Comparison of ENCODE assay signal across 8 mouse cellular contexts in the genomic region with DNA sequence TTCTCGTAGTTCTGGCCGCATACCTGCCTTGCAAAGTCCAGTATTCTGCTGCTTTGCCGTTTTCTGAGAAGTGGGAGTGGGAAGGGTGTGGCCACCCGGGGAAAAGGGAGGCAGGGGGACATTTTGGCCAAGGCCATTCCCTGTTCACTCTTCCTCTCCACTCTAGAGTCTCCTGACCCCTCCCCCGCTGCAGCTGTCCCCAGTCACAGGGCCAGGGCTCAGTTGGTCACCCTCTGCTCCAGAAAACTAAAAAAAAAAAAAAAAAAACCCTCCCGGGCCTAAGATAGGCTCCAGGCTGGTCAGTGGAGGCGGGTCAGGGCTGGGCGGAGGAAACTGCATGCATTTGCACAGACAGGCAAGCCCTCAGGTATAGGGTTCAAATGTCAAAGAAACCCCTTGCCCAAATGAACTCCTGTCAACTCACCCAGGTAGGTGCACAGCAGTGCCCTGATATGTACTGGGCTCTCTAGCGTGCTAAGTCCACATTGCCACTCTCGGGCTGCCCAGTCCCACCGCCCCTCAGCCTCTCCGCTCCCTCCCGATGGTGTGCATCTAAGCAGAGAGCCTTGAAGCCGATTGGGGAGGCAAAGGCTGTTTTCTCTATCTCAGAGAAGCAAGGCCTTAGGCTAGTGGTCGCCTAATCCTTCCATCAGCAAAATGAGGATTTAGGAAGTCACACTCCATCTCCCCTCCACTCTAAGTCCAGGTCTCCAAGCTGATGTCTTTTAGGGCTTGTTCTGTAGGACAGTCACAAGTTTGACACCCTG. TPM values are rescaled to one million over a fixed set of nuclear protein-coding genes. Genes with fewer than 3 reads are reported as not detected.
A peak's percentile ranks its signal among the peaks of the same experiment; 100 is the strongest.
DNase-seq lines count a peak whose midpoint lies in the region; ATAC-seq and TF ChIP-seq lines count a peak whose summit lies in the region.

No protein-coding gene starts in this region.

- no peaks in the 10 kb centered on the region for H3K27me3 ChIP-seq in forebrain, embryonic 14.5 days (replicated peaks; ENCODE audit: control insufficient read depth, insufficient read depth, low read length)
- peaks cover 6% of the 10 kb centered on the region for H3K27me3 ChIP-seq in hindbrain, embryonic 16.5 days (replicated peaks; ENCODE audit: control insufficient read depth, insufficient read depth, low read length)
- no peaks in the 10 kb centered on the region for H3K27me3 ChIP-seq in liver, embryonic 14.5 days (ENCODE audit: control insufficient read depth, insufficient read depth, low read length)

- no peaks in the 10 kb centered on the region for H3K36me3 ChIP-seq in forebrain, embryonic 14.5 days (ENCODE audit: control insufficient read depth, insufficient read depth, low read length)
- no peaks in the 10 kb centered on the region for H3K36me3 ChIP-seq in hindbrain, embryonic 16.5 days (ENCODE audit: control insufficient read depth, insufficient read depth, low read length)
- H3K36me3 ChIP-seq in liver, embryonic 14.5 days (replicated peaks; ENCODE audit: control insufficient read depth, insufficient read depth, low read depth) = no peaks in the 10 kb centered on the region; the same call in 1 of the 2 replicates

- no peak for TF ChIP-seq CTCF in liver, embryonic 14.5 days (IDR thresholded peaks at IDR 0.05; ENCODE audit: low read depth)

- TF ChIP-seq EP300 in liver, embryonic 14.5 days (IDR thresholded peaks at IDR 0.05; ENCODE audit: low read depth) = no peak

- H3K9ac ChIP-seq in forebrain, embryonic 14.5 days (ENCODE audit: low read length) = peak overlapping the region; percentile 43; the same call in 1 of the 2 replicates
- H3K9ac ChIP-seq in hindbrain, embryonic 16.5 days (ENCODE audit: low read depth, low read length) = peak overlapping the region; percentile 33
- peak overlapping the region; percentile 49 for H3K9ac ChIP-seq in liver, embryonic 14.5 days (replicated peaks)

- H3K4me2 ChIP-seq in forebrain, embryonic 14.5 days (ENCODE audit: low read length) = peak overlapping the region; percentile 62
- H3K4me2 ChIP-seq in hindbrain, embryonic 16.5 days (ENCODE audit: low read length) = peak overlapping the region; percentile 69
- peak overlapping the region; percentile 75 for H3K4me2 ChIP-seq in liver, embryonic 14.5 days (ENCODE audit: low read depth)

- 23% methylated on average over 15 of the region's 15 CpGs for WGBS in forebrain, embryonic 14.5 days
- 24% methylated on average over 15 of the region's 15 CpGs for WGBS in hindbrain, embryonic 16.5 days
- 6% methylated on average over 15 of the region's 15 CpGs for WGBS in liver, embryonic 14.5 days (ENCODE audit: insufficient replicate concordance)

- no peak overlapping the region for H3K27ac ChIP-seq in forebrain, embryonic 14.5 days (ENCODE audit: low read depth, low read length)
- H3K27ac ChIP-seq in hindbrain, embryonic 16.5 days (ENCODE audit: low read depth, low read length) = 0 out of 2 replicates have a peak overlapping the region, but pooled peaks have one; percentile 39
- peak overlapping the region; percentile 10 for H3K27ac ChIP-seq in liver, embryonic 14.5 days

- no peak for ATAC-seq in forebrain, embryonic 14.5 days
- ATAC-seq in hindbrain, embryonic 16.5 days = no peak
- no peak for ATAC-seq in liver, embryonic 14.5 days (ENCODE audit: insufficient read depth)

- H3K9me3 ChIP-seq in forebrain, embryonic 14.5 days (replicated peaks; ENCODE audit: control insufficient read depth, low read length) = no peaks in the 10 kb centered on the region
- H3K9me3 ChIP-seq in hindbrain, embryonic 16.5 days (ENCODE audit: control insufficient read depth, low read length) = no peaks in the 10 kb centered on the region
- H3K9me3 ChIP-seq in liver, embryonic 14.5 days (ENCODE audit: control insufficient read depth, low read length) = no peaks in the 10 kb centered on the region

- H3K4me1 ChIP-seq in forebrain, embryonic 14.5 days (ENCODE audit: control insufficient read depth, insufficient read depth, low read length) = peaks cover 17% of the 10 kb centered on the region
- peaks cover 19% of the 10 kb centered on the region for H3K4me1 ChIP-seq in hindbrain, embryonic 16.5 days (ENCODE audit: control insufficient read depth, insufficient read depth, low read depth, low read length)
- peaks cover 58 to 60% of the 10 kb centered on the region in 2 experiments for H3K4me1 ChIP-seq in liver, embryonic 14.5 days (replicated peaks; ENCODE audit: control insufficient read depth in 2 of 2, insufficient read depth in 2 of 2, low read length in 1 of 2)

- peak overlapping the region; percentile 24 for H3K4me3 ChIP-seq in forebrain, embryonic 14.5 days (ENCODE audit: low read depth, low read length)
- H3K4me3 ChIP-seq in hindbrain, embryonic 16.5 days (ENCODE audit: low read length) = peak overlapping the region; percentile 38
- peak overlapping the region; percentile 66 to 77 for H3K4me3 ChIP-seq in liver, embryonic 14.5 days (ENCODE audit: insufficient read depth in 1 of 2, low read depth in 2 of 2, low read length in 2 of 2)

- DNase-seq in urinary bladder, postnatal 14 days (ENCODE audit: low spot score) = peak; percentile 37
- DNase-seq in urinary bladder, postnatal 25 days (ENCODE audit: low spot score) = no peak
- DNase-seq in forebrain, embryonic 14.5 days (ENCODE audit: low spot score) = no peak
- no peak for DNase-seq in liver, embryonic 14.5 days (ENCODE audit: low read depth in 3 of 3, low spot score in 3 of 3)
- peak; percentile 40 for DNase-seq in retina, embryonic 14.5 days (ENCODE audit: low spot score)
- no peak for DNase-seq in spleen, postnatal 36 days (ENCODE audit: low spot score in 2 of 2)
- no peak for DNase-seq in urinary bladder, adult 18-20 months (ENCODE audit: low spot score in 2 of 2)

RNA-seq across cellular contexts. Expression of gene Lgals1, which starts 0.7 kb away (rescaled TPM):
- polyA plus RNA-seq in forebrain, embryonic 14.5 days (2014; fragmentation: Nextera tagmentation; extraction: Ambion mirVana) = 89.0 and 98.0 TPM in 2 replicates
- polyA plus RNA-seq in hindbrain, embryonic 16.5 days (2015; fragmentation: Nextera tagmentation; extraction: Ambion mirVana) = 105 and 169 TPM in 2 replicates
- 447 and 459 TPM in 2 replicates for polyA plus RNA-seq in liver, embryonic 14.5 days (2012; rRNA removed)
- polyA plus RNA-seq in liver, embryonic 14.5 days (2014; fragmentation: Nextera tagmentation; extraction: Ambion mirVana) = 641 and 675 TPM in 2 replicates

RNA-seq across cellular contexts. Expression of gene Nol12, which starts 7.5 kb away (rescaled TPM):
- 63.4 and 73.8 TPM in 2 replicates for polyA plus RNA-seq in forebrain, embryonic 14.5 days (2014; fragmentation: Nextera tagmentation; extraction: Ambion mirVana)
- 63.6 and 68.1 TPM in 2 replicates for polyA plus RNA-seq in hindbrain, embryonic 16.5 days (2015; fragmentation: Nextera tagmentation; extraction: Ambion mirVana)
- polyA plus RNA-seq in liver, embryonic 14.5 days (2012; rRNA removed) = 7.9 and 17.5 TPM in 2 replicates
- polyA plus RNA-seq in liver, embryonic 14.5 days (2014; fragmentation: Nextera tagmentation; extraction: Ambion mirVana) = 31.9 and 32.7 TPM in 2 replicates

RNA-seq across cellular contexts. Expression of gene Pdxp, which starts 13.5 kb away (rescaled TPM):
- polyA plus RNA-seq in forebrain, embryonic 14.5 days (2014; fragmentation: Nextera tagmentation; extraction: Ambion mirVana) = 101 and 109 TPM in 2 replicates
- polyA plus RNA-seq in hindbrain, embryonic 16.5 days (2015; fragmentation: Nextera tagmentation; extraction: Ambion mirVana) = 94.7 and 96.9 TPM in 2 replicates
- polyA plus RNA-seq in liver, embryonic 14.5 days (2012; rRNA removed) = 9.3 and 9.7 TPM in 2 replicates
- 6.4 and 7.8 TPM in 2 replicates for polyA plus RNA-seq in liver, embryonic 14.5 days (2014; fragmentation: Nextera tagmentation; extraction: Ambion mirVana)

RNA-seq across cellular contexts. Expression of gene Triobp, which starts 20.3 kb away (rescaled TPM):
- polyA plus RNA-seq in forebrain, embryonic 14.5 days (2014; fragmentation: Nextera tagmentation; extraction: Ambion mirVana) = 29.3 and 38.7 TPM in 2 replicates
- 36.1 and 40.4 TPM in 2 replicates for polyA plus RNA-seq in hindbrain, embryonic 16.5 days (2015; fragmentation: Nextera tagmentation; extraction: Ambion mirVana)
- polyA plus RNA-seq in liver, embryonic 14.5 days (2012; rRNA removed) = 16.1 and 17.0 TPM in 2 replicates
- 12.3 and 13.6 TPM in 2 replicates for polyA plus RNA-seq in liver, embryonic 14.5 days (2014; fragmentation: Nextera tagmentation; extraction: Ambion mirVana)

RNA-seq across cellular contexts. Expression of gene Sh3bp1, which starts 27.6 kb away (rescaled TPM):
- polyA plus RNA-seq in forebrain, embryonic 14.5 days (2014; fragmentation: Nextera tagmentation; extraction: Ambion mirVana) = 4.2 and 5.8 TPM in 2 replicates
- 4.5 and 6.7 TPM in 2 replicates for polyA plus RNA-seq in hindbrain, embryonic 16.5 days (2015; fragmentation: Nextera tagmentation; extraction: Ambion mirVana)
- 22.2 and 23.2 TPM in 2 replicates for polyA plus RNA-seq in liver, embryonic 14.5 days (2012; rRNA removed)
- polyA plus RNA-seq in liver, embryonic 14.5 days (2014; fragmentation: Nextera tagmentation; extraction: Ambion mirVana) = 13.3 and 15.3 TPM in 2 replicates

Comparison
In these comparisons a context has a peak if more than half of its experiments do, and no peak if none do; other contexts are left out.
1. DNase-seq: peak in urinary bladder, postnatal 14 days (single experiment) and retina, embryonic 14.5 days (single experiment); none in urinary bladder, postnatal 25 days (single experiment), forebrain, embryonic 14.5 days (single experiment), liver, embryonic 14.5 days (0 of 3), spleen, postnatal 36 days (0 of 2) and urinary bladder, adult 18-20 months (0 of 2).
2. Peak in every context shown above with its lines, with median percentiles within 50 percentile points of each other: H3K4me2 ChIP-seq, H3K4me3 ChIP-seq and H3K9ac ChIP-seq.